Mouse (Mus musculus) olfactory bulb, adult 2 months (tissue): Measurements from ENCODE around the gene Paxip1. TPM values are rescaled to one million over a fixed set of nuclear protein-coding genes. Genes with fewer than 3 reads are reported as not detected.

Experiments
- H3K27ac ChIP-seq: fragments of 200-500 bp; 2 replicates; pipeline ENCODE4 v1.5.1; 2012; ENCODE audit warnings: low read depth, low read length; ENCODE audit not compliant: insufficient read depth
- H3K4me1 ChIP-seq: fragments of 200-500 bp; 2 replicates; pipeline ENCODE4 v1.6.1; 2012; ENCODE audit warnings: low read length; ENCODE audit not compliant: control insufficient read depth, insufficient read depth
- H3K4me3 ChIP-seq: fragments of 200-500 bp; 2 replicates; pipeline ENCODE4 v1.5.1; 2012; ENCODE audit warnings: mild to moderate bottlenecking, low read depth, low read length, moderate library complexity; ENCODE audit not compliant: insufficient read depth
- CTCF ChIP-seq: fragments of 200-500 bp; IDR thresholded peaks from 2 replicates; pipeline ENCODE4 v1.5.1; 2012; ENCODE audit warnings: low read depth, mild to moderate bottlenecking, low read length, moderate library complexity; ENCODE audit not compliant: insufficient read depth
- POLR2A ChIP-seq: fragments of 200-500 bp; IDR thresholded peaks from 2 replicates; pipeline ENCODE4 v1.6.1; 2012; ENCODE audit warnings: mild to moderate bottlenecking, low read depth, low read length, moderate library complexity; ENCODE audit not compliant: insufficient read depth
- WGBS: fragments of 180-500 bp; shearing (Covaris S2); methylation state at CpG from one replicate; pipeline ENCODE4 v1.1.7; 2018; 5-methylcytosine and 5-hydroxymethylcytosine counted together
- polyA plus RNA-seq: library from polyadenylated mRNA; stranded (reverse); fragments of >200 nt; gene quantifications from 2 replicates; pipeline ENCODE4 v1.2.4, GENCODE M21; 2012; ENCODE audit warnings: low replicate concordance; ENCODE audit not compliant: missing spikeins, insufficient read depth, insufficient read length

Paxip1 gene
- polyA plus RNA-seq, 1 experiment = not detected

DNA sequence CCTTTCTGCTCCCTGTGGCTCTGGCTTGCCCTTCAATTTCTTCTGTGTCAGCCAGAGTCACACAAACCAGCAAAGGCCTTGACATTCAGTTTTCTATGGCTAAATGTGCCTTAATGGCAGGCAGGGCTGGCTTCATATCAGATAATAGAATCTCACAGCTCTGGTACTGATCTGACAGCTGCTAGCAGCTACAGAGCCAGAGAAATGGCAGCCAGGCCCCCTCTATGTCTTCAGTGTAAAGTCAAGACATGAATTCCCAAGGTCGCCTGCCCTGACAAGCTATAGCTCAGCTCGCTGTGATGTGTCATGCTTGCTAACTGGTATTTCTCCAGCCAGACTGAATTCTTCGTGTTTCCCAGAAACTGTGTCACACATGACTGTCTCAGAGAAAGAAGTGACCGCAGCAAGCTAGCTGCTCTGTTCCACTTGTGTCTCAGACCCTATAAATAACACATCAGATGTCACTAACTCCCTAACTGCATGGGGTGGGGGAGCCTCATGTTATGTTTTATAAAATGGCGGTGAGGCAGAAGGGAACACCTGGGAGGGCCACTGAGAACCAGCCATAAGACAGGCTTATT is 59.1 kb downstream of the Paxip1 start:
- TF ChIP-seq POLR2A (no peak), CTCF (no peak)
- 40% methylated on average over 5 of the region's 5 CpGs for WGBS

DNA sequence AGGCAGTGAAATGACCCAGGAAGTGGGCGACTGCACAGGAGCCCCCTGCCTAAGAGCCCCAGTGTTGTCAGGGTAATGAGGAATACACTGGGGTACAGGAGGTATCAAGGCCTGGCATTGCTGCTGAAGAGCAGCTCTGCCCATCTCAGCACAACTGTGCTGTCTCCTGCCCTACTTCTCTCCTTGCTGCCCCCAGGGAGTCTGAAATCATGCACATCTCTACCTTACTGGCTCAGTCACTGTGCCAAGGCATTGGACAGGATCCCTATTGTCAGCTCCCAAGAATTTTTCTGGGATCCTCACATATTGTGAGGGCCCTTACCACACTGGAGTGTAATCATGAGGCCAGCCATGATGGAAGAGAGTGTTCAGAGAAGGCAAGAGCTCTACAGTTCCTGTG is 60.1 kb downstream of the Paxip1 start:
- H3K4me1 ChIP-seq = peaks cover 7% of the 10 kb centered on the region
- H3K27ac ChIP-seq = no peak overlapping the region
- no peak overlapping the region for H3K4me3 ChIP-seq
- TF ChIP-seq POLR2A = no peak
- no peak for TF ChIP-seq CTCF
- 64% methylated on average over 1 of the region's 1 CpGs for WGBS

More for the DNA sequence above, 59.1 kb downstream of the Paxip1 start:
- Histone ChIP-seq H3K4me1 (peaks cover 7% of the 10 kb centered on the region), H3K4me3 (no peak overlapping the region), H3K27ac (0 out of 2 replicates have a peak overlapping the region, but pooled peaks have one; percentile 12)

DNA sequence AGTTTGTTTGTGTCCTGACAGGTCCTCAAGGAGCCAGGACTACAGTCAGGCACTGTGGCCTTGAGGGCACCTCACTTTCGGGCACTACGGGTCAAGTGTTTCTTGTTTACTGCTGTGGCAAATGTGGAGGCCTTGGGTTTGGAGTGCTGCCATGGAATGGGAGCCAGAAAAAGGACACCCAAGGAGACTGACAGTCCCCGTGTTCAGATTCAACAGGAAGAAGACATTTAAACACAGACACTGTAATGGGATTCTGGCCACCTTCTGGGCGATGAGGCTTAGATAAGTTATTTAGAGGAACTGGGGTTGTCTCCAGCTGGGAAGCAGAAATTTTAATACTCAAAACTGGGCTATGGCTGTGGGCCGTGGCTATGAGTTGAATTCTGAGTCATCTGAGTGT is 60.8 kb downstream of the Paxip1 start:
- WGBS = 43% methylated on average over 5 of the region's 5 CpGs
- peaks cover 7% of the 10 kb centered on the region for H3K4me1 ChIP-seq
- H3K4me3 ChIP-seq = no peak overlapping the region
- no peak overlapping the region for H3K27ac ChIP-seq
- TF ChIP-seq CTCF = no peak
- no peak for TF ChIP-seq POLR2A

DNA sequence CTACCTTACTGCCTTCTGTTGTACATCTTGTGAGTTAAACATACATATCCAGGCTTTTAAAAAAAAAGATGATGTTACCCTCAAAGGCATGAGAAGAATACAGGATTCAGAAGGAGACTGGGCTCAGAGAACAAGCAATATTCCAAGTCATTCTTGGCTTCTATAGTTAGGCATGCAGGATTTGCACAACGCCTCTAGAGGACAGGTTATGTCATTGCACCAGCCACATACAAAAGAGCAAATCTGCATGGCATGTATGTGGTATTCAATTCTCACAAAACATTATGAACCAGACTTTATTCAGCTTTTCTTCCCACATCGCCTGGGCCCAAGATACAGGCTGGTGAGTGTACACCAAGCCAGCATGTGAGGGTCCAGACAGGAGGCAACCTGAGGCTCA is 67.0 kb downstream of the Paxip1 start:
- H3K27ac ChIP-seq = no peak overlapping the region
- TF ChIP-seq CTCF (no peak), POLR2A (no peak)
- 37% methylated on average over 2 of the region's 2 CpGs for WGBS
- no peak overlapping the region for H3K4me3 ChIP-seq
- peaks cover 8% of the 10 kb centered on the region for H3K4me1 ChIP-seq

DNA sequence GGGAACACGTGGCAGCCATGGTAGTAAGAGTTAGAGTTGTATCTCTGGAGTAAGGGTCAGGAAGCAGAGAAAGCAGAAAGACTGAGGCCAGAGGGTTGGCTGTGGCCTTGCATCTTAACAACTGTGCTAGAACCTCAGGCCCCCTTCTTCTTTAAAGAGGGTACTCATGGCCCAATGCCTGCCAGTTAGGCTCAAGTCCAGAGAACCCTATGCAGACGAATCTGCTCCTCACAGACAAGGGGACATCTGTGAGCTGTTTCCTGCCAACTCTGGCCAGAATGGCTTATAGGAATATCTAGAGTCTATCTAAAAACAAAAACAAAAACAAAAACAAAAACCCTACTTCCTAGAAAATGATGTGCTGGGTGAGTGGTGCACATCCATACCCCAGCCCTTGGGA is 72.2 kb downstream of the Paxip1 start:
- Histone ChIP-seq H3K4me1 (peaks cover 17% of the 10 kb centered on the region), H3K4me3 (no peak overlapping the region), H3K27ac (no peak overlapping the region)
- TF ChIP-seq CTCF (no peak), POLR2A (no peak)
- WGBS = 59% methylated on average over 2 of the region's 2 CpGs

- Histone ChIP-seq H3K4me3 (no peak overlapping the region), H3K27ac (no peak overlapping the region), H3K4me1 (peaks cover 9% of the 10 kb centered on the region)
- no peak for TF ChIP-seq CTCF
- no peak for TF ChIP-seq POLR2A
These were observed 74.2 kb downstream of the Paxip1 start for GRCm38 (mm10) chr5:27717301-27717700.

GRCm38 (mm10) chr5:27716026-27716425 is 75.5 kb downstream of the Paxip1 start:
- WGBS = 59% methylated on average over 4 of the region's 4 CpGs
- no peak overlapping the region for H3K4me3 ChIP-seq
- TF ChIP-seq POLR2A (no peak), CTCF (no peak)
- H3K27ac ChIP-seq = no peak overlapping the region
- peaks cover 9% of the 10 kb centered on the region for H3K4me1 ChIP-seq

DNA sequence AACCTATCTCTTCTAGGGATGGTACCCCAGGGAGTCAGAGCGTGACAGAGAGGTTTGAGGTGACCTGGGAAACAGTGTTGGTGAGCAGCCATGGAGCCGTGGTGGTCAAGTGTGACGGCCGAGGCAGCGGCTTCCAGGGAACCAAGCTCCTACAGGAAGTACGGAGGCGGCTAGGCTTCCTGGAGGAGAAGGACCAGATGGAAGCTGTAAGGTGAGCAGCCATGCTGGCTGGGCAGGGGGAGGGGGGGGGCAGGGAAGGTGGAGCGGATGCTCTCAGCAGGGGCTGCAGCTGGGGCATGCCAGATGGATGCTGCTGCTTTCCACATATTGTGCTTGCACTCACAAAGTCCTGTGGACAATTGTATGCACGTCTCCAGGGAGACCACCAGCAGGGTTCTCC is 77.1 kb downstream of the Paxip1 start:
- no peak overlapping the region for H3K27ac ChIP-seq
- no peak for TF ChIP-seq CTCF
- WGBS = 72% methylated on average over 9 of the region's 9 CpGs

GRCm38 (mm10) chr5:27711461-27712192 is 79.9 kb downstream of the Paxip1 start:
- 63% methylated on average over 8 of the region's 8 CpGs for WGBS

More for the DNA sequence above, 77.1 kb downstream of the Paxip1 start:
- Histone ChIP-seq H3K4me3 (no peak overlapping the region), H3K4me1 (peaks cover 13% of the 10 kb centered on the region)

GRCm38 (mm10) chr5:27708209-27708608 is 83.3 kb downstream of the Paxip1 start:
- no peak for TF ChIP-seq POLR2A
- TF ChIP-seq CTCF = no peak
- H3K4me1 ChIP-seq = peaks cover 10% of the 10 kb centered on the region
- H3K4me3 ChIP-seq = no peak overlapping the region
- no peak overlapping the region for H3K27ac ChIP-seq
- WGBS = 38% methylated on average over 6 of the region's 6 CpGs

More at GRCm38 (mm10) chr5:27711461-27712192, 79.9 kb downstream of the Paxip1 start:
- H3K27ac ChIP-seq = no peak overlapping the region
- TF ChIP-seq POLR2A = no peak
- TF ChIP-seq CTCF = no peak
- H3K4me3 ChIP-seq = no peak overlapping the region
- peaks cover 10% of the 10 kb centered on the region for H3K4me1 ChIP-seq
